Mouse (Mus musculus) urinary bladder, postnatal 4 days (tissue): Measurements from ENCODE around the gene Inpp5f.

Experiments used
- DNase-seq, 2 experiments: peaks; one replicate each; pipeline ENCODE4 v3.0.0; 2021 to 2022; ENCODE audit warnings: low spot score in 2 of 2

Inpp5f gene

DNA sequence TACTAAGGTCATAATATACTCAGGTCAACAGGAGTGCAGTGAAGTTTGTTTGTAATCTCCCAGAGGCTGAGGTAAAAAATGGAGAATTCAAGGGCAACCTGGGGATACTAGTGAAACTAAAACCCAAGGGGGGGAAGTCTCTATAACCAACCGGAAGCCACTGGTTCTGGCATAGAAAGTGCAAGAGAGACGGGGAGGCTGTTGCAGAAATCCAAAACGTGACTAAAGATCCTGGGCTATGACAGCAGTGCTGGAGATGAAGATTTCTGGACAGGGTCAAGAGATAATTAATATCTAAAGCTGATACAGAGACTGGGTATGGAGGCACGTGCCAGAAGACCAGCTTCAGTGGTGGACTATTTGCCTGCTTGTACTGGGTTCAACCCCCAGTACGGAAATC is 126.9 kb downstream of the Inpp5f start:
- DNase-seq = no peak

DNA sequence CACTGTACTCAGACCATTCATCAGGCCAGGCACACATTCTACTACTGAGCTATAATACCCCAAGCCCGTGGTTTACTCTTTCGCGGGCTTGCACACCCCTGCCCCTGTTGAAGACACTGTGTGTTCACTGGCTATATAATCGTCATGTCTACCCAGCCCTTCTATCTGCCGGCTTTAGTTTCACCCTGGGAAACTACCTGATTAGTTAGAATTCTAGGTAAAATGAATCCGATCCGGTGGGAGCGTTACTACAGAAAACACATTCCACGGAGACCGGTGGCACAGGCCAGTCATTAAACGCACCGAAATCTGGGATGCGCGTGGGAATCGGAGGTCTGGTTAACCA is 128.0 kb downstream of the Inpp5f start:
- DNase-seq = no peak

DNA sequence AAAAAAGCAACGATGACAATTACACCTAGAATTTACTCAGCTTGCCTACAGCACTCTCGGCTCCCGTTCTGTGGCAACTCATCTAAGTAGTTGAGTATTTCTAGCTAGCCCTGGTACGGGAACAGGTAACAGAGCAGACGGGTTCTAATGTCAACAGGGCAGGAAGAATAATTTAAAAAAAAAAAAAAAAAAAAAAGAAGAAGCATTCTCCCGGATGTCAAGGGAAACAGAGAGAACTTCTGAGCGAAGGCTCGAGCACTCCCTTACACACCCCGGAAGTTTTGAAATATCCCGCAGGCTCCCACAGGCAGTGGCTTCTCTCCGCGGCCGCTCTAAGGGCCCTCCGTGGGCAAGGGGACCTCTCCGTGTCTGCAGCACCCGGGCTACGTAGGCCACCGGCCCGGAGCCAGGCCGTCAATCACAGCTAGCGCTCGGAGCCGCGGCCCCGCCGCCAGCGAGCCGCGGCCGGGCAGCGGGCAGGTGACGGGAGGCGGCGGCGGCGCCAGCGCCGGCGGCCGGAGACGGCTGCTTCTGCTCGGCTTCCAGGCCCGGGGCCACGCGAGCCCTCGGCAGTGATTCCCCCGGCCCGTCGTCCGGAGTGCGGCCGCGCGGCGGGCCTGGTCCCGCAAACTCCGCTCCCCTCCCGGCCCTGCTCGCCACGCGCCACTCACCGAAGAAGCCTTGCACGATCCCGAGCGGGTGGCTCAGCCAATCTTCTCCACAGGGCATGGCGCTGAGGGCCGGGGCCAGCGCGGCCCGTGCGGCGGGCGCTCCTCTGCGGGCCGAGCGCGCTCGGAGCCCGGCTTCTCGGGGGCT is 128.5 kb downstream of the Inpp5f start:
- DNase-seq = peak; percentile 39 to 62

DNA sequence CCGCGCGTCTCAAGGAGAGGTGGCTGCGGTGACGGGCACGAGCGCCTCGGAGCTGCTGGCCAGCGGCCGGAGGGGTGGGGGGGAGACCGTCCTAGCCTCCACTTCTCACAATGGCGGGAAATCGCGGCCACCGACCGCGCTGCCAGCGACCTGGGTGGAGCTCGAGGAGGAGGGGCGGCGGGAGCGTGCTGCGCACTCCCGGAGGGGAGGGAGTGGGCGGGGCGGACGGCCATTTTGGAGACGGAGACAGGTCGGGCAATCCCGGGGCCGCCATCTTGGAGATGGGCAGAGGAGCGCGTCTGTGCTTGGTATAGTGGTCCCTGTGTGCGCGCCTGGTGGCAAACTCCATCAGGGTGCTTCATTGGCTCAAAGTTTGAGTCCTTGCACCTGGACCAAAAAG is 129.2 kb downstream of the Inpp5f start, which contains the start of gene Mcmbp:
Gene Mcmbp, minus strand, starts transcription at position 162 of the 400 bp plus-strand sequence.
- DNase-seq = peak; percentile 94 to 98

DNA sequence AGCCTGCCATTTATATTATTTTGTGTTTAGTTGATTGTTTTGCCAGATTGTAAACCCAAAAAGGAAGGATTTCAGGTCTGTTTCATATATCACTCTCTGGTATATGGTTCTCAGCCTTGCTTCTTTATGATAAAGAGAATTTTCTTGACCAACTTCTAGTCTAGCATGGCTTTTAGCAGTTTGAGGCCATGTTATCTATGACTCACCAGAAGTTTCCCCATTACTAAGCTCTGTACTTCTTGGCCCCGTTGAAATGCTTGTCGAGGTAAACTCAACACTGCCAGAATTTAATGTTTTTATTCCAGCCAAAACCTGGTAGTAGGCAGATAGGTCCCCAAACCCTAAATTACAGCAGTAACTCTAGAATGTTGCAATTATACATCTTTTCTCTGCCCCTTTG is 132.8 kb downstream of the Inpp5f start:
- no peak for DNase-seq

DNA sequence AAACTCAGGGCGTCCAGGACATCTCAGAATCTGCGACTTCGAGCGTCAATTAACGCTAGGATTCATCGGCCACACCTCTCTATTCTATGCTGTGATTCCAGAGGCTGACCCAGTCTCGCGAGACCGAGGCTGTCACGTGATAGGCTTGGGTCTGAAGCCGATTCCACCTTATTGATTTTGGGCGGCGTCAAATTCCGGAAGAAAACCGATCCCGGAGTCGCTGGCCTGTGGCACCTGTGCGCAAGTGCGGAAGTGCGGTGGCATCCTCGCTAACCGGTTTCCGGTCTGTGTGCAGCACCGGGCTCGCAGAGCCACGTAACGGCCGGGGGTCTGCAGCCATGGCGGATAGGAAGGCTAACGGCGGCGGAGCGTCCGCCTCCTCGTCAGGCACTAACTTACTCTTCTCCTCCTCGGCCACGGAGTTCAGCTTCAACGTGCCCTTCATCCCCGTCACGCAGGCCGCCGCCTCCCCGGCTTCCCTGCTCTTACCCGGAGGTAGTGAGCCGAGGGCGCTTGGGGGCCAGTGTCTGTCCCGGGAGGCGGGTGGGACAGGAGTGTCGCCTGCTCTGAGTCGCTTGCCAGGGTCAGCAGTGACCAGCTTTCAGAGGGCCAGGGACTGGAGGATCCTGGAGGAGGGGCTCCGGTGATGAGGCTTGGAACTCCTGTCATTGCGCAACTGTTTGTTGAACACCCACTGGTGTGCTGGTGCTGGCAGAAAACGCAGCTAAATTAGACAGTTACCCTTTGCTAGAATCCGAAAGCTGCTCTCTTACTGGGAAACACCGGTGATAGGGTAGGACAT is 133.8 kb downstream of the Inpp5f start, which contains the start of gene Sec23ip:
Gene Sec23ip, plus strand, starts transcription at position 260 of the 802 bp plus-strand sequence.
- peak; percentile 96 to 98 for DNase-seq
